Mouse (Mus musculus): ENCODE measurements around the gene Sobp. TPM values are rescaled to one million over a fixed set of nuclear protein-coding genes. Genes with fewer than 3 reads are reported as not detected.

Gene Sobp
- total RNA-seq, 2 experiments from 2014 or later, result 81.7 to 82.8 TPM

DNA sequence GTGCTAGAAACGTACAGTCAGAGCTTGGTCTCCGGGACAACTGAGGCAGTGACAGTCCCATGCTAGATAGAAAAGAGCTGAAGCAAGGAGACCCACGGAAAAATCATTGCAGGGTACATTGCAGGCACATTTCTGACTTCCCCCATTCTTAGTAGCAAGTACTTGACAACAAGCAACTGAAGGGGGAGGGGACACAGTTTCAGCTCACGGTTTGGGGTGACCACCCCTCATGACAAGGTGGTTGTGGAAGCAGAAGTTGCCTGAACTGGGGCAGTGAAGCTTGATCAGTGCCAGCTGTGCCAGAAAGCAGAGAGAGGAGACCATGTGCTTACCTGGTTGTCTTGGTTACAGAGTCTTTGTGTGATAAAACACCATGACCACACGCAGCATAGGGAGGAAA, 220.7 kb downstream of the Sobp start:
- DNase-seq (ENCODE audit: low spot score in 2 of 2), result no peak

Other genes with a start within 250 kb of the Sobp start
- 1 to 10 TPM; 1.5 to 1.7 TPM for gene 9030612E09Rik, start 174 bp upstream of the Sobp start, total RNA-seq (2021)
- 10 to 100 TPM; 18.3 to 19.6 TPM for gene Pdss2, start 47.0 kb upstream of the Sobp start, total RNA-seq (2021)